ENCODE assay signal across 33 mouse cellular contexts in genomic region chr7:110650491-110650890, GRCm38 (mm10). TPM values are rescaled to one million over a fixed set of nuclear protein-coding genes. Genes with fewer than 3 reads are reported as not detected.
A peak's percentile ranks its signal among the peaks of the same experiment; 100 is the strongest.
DNase-seq lines count a peak whose midpoint lies in the region; ATAC-seq and TF ChIP-seq lines count a peak whose summit lies in the region.
"Had no signal": no experiment of that assay in that cellular context is flagged by ENCODE, and none has a peak within 500 bp of the region (broad histone marks: within the 10 kb centered on the region; RNA-seq: fewer than 3 reads in every experiment).

No protein-coding gene starts in this region.

- ATAC-seq in stomach, embryonic 16.5 days (ENCODE audit: insufficient read depth, low FRiP score), result no peak
- no peak for ATAC-seq in stomach, postnatal 0 days (ENCODE audit: low FRiP score, low TSS enrichment)
- peak; percentile 57; the same call in 1 of the 2 replicates for ATAC-seq in kidney, embryonic 15.5 days (replicated peaks; ENCODE audit: low FRiP score)
- ATAC-seq: activated CD4-positive, CD25-positive, alpha-beta regulatory T cell, adult 4 months; forebrain, embryonic 15.5 days; midbrain, embryonic 13.5 days had no signal

- peaks cover 5% of the 10 kb centered on the region; the same call in 1 of the 2 replicates for H3K9me3 ChIP-seq in stomach, embryonic 16.5 days (replicated peaks; ENCODE audit: control insufficient read depth, low read length)
- no peaks in the 10 kb centered on the region for H3K9me3 ChIP-seq in stomach, postnatal 0 days (ENCODE audit: control insufficient read depth, low read length)
- H3K9me3 ChIP-seq in kidney, embryonic 15.5 days (replicated peaks), result no peaks in the 10 kb centered on the region
- H3K9me3 ChIP-seq: embryonic facial prominence, embryonic 12.5 days; forebrain, embryonic 15.5 days; limb, embryonic 13.5 days had no signal

- peaks cover 22% of the 10 kb centered on the region for H3K4me1 ChIP-seq in stomach, embryonic 16.5 days (ENCODE audit: control insufficient read depth, insufficient read depth, low read length)
- H3K4me1 ChIP-seq in stomach, postnatal 0 days (replicated peaks; ENCODE audit: control insufficient read depth, insufficient read depth), result no peaks in the 10 kb centered on the region
- peaks cover 14% of the 10 kb centered on the region for H3K4me1 ChIP-seq in kidney, embryonic 15.5 days
- H3K4me1 ChIP-seq: embryonic facial prominence, embryonic 12.5 days; forebrain, embryonic 15.5 days; limb, embryonic 13.5 days; midbrain, embryonic 13.5 days had no signal

- H3K27ac ChIP-seq in stomach, embryonic 16.5 days (ENCODE audit: low read length), result 0 out of 2 replicates have a peak overlapping the region, but pooled peaks have one; percentile 16
- no peak overlapping the region for H3K27ac ChIP-seq in stomach, postnatal 0 days (replicated peaks)
- H3K27ac ChIP-seq in kidney, embryonic 15.5 days, result peak overlapping the region; percentile 64
- H3K27ac ChIP-seq: embryonic facial prominence, embryonic 12.5 days; forebrain, embryonic 15.5 days; heart, embryonic 13.5 days; hindbrain, embryonic 14.5 days; left cerebral cortex, adult 2 months; limb, embryonic 13.5 days; macrophage; midbrain, embryonic 13.5 days had no signal

- no peak overlapping the region for H3K4me3 ChIP-seq in stomach, embryonic 16.5 days (replicated peaks; ENCODE audit: low read length)
- H3K4me3 ChIP-seq in stomach, postnatal 0 days (ENCODE audit: low read depth, low read length), result no peak overlapping the region
- no peak overlapping the region for H3K4me3 ChIP-seq in kidney, embryonic 15.5 days (replicated peaks)
- H3K4me3 ChIP-seq: embryonic facial prominence, embryonic 12.5 days; forebrain, embryonic 15.5 days; gastrocnemius, adult 2 months; heart, embryonic 13.5 days; left cerebral cortex, adult 2 months; limb, embryonic 13.5 days; midbrain, embryonic 13.5 days had no signal

- no peak for DNase-seq in stomach, postnatal 0 days (ENCODE audit: low spot score)
- peak; percentile 61 for DNase-seq in kidney, adult 18-20 months
- DNase-seq in yolk sac, embryonic 10.5 days (ENCODE audit: low spot score), result peak; percentile 65
- no peak for DNase-seq in urinary bladder, postnatal 4 days (ENCODE audit: low spot score in 2 of 2)
- DNase-seq in lung, postnatal 25 days (ENCODE audit: low spot score), result no peak
- DNase-seq in left cerebral cortex, postnatal 36 days (ENCODE audit: low spot score in 2 of 2), result no peak
- DNase-seq: adrenal gland, adult 2 months; B cell, adult 2 months; cerebellum, adult 11 months; cerebellum, adult 9-10 months; embryo, embryonic 11 days; gastrocnemius, adult 2 months; gastrocnemius, postnatal 36 days; heart, adult 18-20 months; heart, postnatal 10 days; retina, postnatal 1 day; right cerebral cortex, postnatal 14 days; thymus, postnatal 25 days had no signal

- H3K27me3 ChIP-seq in stomach, embryonic 16.5 days (ENCODE audit: control insufficient read depth, insufficient read depth, low read length), result no peaks in the 10 kb centered on the region
- no peaks in the 10 kb centered on the region for H3K27me3 ChIP-seq in stomach, postnatal 0 days (ENCODE audit: control insufficient read depth, insufficient read depth, low read length)
- no peaks in the 10 kb centered on the region for H3K27me3 ChIP-seq in kidney, embryonic 15.5 days
- H3K27me3 ChIP-seq: embryonic facial prominence, embryonic 12.5 days; forebrain, embryonic 15.5 days; heart, embryonic 13.5 days; limb, embryonic 13.5 days; midbrain, embryonic 13.5 days had no signal

- TF ChIP-seq CTCF in stomach, postnatal 0 days (IDR thresholded peaks at IDR 0.05; ENCODE audit: low read depth), result no peak

- H3K4me2 ChIP-seq in stomach, embryonic 16.5 days (ENCODE audit: low read depth, low read length), result no peak overlapping the region
- no peak overlapping the region for H3K4me2 ChIP-seq in stomach, postnatal 0 days (replicated peaks; ENCODE audit: low read depth)
- H3K4me2 ChIP-seq in kidney, embryonic 15.5 days, result no peak overlapping the region
- H3K4me2 ChIP-seq: embryonic facial prominence, embryonic 12.5 days; forebrain, embryonic 15.5 days; heart, embryonic 13.5 days; hindbrain, embryonic 14.5 days; limb, embryonic 13.5 days; liver, embryonic 11.5 days; midbrain, embryonic 13.5 days had no signal

- no peaks in the 10 kb centered on the region for H3K36me3 ChIP-seq in stomach, embryonic 16.5 days (ENCODE audit: control insufficient read depth, insufficient read depth, low read length)
- H3K36me3 ChIP-seq in stomach, postnatal 0 days (ENCODE audit: control insufficient read depth, insufficient read depth, low read length), result no peaks in the 10 kb centered on the region
- H3K36me3 ChIP-seq in kidney, embryonic 15.5 days, result no peaks in the 10 kb centered on the region
- H3K36me3 ChIP-seq: embryonic facial prominence, embryonic 12.5 days; forebrain, embryonic 15.5 days; limb, embryonic 13.5 days; midbrain, embryonic 13.5 days had no signal

- intact Hi-C loops in left cerebral cortex, postnatal 36 days (cut with DNase I), result no loop called here

- no peak overlapping the region for H3K9ac ChIP-seq in stomach, embryonic 16.5 days (ENCODE audit: low read length)
- H3K9ac ChIP-seq in stomach, postnatal 0 days (ENCODE audit: low read length), result no peak overlapping the region
- H3K9ac ChIP-seq in kidney, embryonic 15.5 days, result no peak overlapping the region
- H3K9ac ChIP-seq: embryonic facial prominence, embryonic 12.5 days; forebrain, embryonic 15.5 days; heart, embryonic 13.5 days; hindbrain, embryonic 14.5 days; limb, embryonic 13.5 days; midbrain, embryonic 13.5 days had no signal

- WGBS in stomach, embryonic 16.5 days, result 34% methylated on average over 4 of the region's 4 CpGs
- WGBS in stomach, postnatal 0 days, result 47% methylated on average over 4 of the region's 4 CpGs
- 35% methylated on average over 4 of the region's 4 CpGs for WGBS in kidney, embryonic 15.5 days

- no peak for TF ChIP-seq EP300 in stomach, postnatal 0 days (optimal IDR thresholded peaks at IDR 0.05)

RNA-seq across cellular contexts. Expression of gene Adm, which starts 23.0 kb away (rescaled TPM):
- 4.1 and 4.6 TPM in 2 replicates for polyA plus RNA-seq in stomach, embryonic 16.5 days (2015; fragmentation: Nextera tagmentation; extraction: Ambion mirVana)
- 4.3 and 4.6 TPM in 2 replicates for polyA plus RNA-seq in stomach, postnatal 0 days (2015; fragmentation: Nextera tagmentation; extraction: Ambion mirVana)
- 9.9 and 12.5 TPM in 2 replicates for polyA plus RNA-seq in kidney, embryonic 15.5 days (2015; fragmentation: Nextera tagmentation; extraction: Ambion mirVana)
- total RNA-seq in left cerebral cortex, postnatal 36 days (2021), result 1 to 10 TPM; 2.4 to 2.9 TPM
- total RNA-seq: hematopoietic stem cell, adult 5-6 weeks; megakaryocyte-erythroid progenitor cell, adult 5-6 weeks; monocyte, adult 5-6 weeks had no signal
- polyA plus RNA-seq: activated CD4-positive, CD25-positive, alpha-beta regulatory T cell, adult 4 months had no signal

RNA-seq across cellular contexts. Expression of gene Sbf2, which starts 35.8 kb away (rescaled TPM):
- polyA plus RNA-seq in stomach, embryonic 16.5 days (2015; fragmentation: Nextera tagmentation; extraction: Ambion mirVana), result 28.4 and 31.6 TPM in 2 replicates
- polyA plus RNA-seq in stomach, postnatal 0 days (2015; fragmentation: Nextera tagmentation; extraction: Ambion mirVana), result 14.8 and 14.9 TPM in 2 replicates
- polyA plus RNA-seq in kidney, embryonic 15.5 days (2015; fragmentation: Nextera tagmentation; extraction: Ambion mirVana), result 38.5 and 38.9 TPM in 2 replicates
- 10 to 100 TPM; 46.1 to 69.2 TPM for total RNA-seq in left cerebral cortex, postnatal 36 days (2021)

Comparison
In these comparisons a context has a peak if more than half of its experiments do, and no peak if none do; other contexts are left out.
1. DNase-seq: peak in kidney, adult 18-20 months (single experiment) and yolk sac, embryonic 10.5 days (single experiment); none in stomach, postnatal 0 days (single experiment), urinary bladder, postnatal 4 days (0 of 2), lung, postnatal 25 days (single experiment) and left cerebral cortex, postnatal 36 days (0 of 2).